Mouse (Mus musculus): ENCODE data around the gene Msh2.

DNA sequence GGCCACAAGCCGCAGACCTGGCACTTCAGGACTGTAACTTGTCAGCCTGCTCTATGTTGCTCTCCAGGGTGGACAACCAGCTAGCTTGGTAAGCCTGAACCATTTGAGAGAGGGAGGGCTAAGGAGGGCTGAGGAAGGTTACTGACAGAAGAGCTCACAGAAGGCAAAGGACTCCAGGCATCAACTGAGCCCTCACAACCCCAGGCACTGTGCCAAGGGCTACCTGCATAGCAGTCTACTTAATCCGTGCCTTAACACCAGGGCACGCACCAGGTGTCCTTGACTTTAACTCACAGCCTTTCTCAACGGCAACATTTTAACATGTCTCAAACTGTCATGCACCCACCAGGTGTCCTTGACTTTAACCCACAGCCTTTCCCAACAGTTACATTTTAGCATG, 88.2 kb downstream of the Msh2 start:
- TF ChIP-seq CTCF (IDR thresholded peaks at IDR 0.05; ENCODE audit: insufficient read depth, low read depth, low read length) (no peak), POLR2A (IDR thresholded peaks at IDR 0.05; ENCODE audit: insufficient read depth, low read depth, low read length) (no peak)

Measured in olfactory bulb, adult 2 months (tissue).